Mouse (Mus musculus): ENCODE results near the gene Krt24. TPM values are rescaled to one million over a fixed set of nuclear protein-coding genes. Genes with fewer than 3 reads are reported as not detected.

Krt24 gene
- polyA plus RNA-seq, 1 experiment from 2014 or later: not detected

- Histone ChIP-seq H3K9ac (replicated peaks) (no peak overlapping the region), H3K36me3 (no peaks in the 10 kb centered on the region), H3K27ac (replicated peaks) (no peak overlapping the region), H3K4me2 (replicated peaks) (no peak overlapping the region), H3K4me1 (peaks cover 4% of the 10 kb centered on the region; the same call in 1 of the 2 replicates), H3K4me3 (no peak overlapping the region), H3K27me3 (no peaks in the 10 kb centered on the region), H3K9me3 (no peaks in the 10 kb centered on the region)
- WGBS: 49% methylated on average over 4 of the region's 4 CpGs
- no peak for ATAC-seq (replicated peaks)
Measured at GRCm38 (mm10) chr11:99283334-99283733, 1.7 kb downstream of the Krt24 start.

GRCm38 (mm10) chr11:99281116-99281515 is 3.9 kb downstream of the Krt24 start:
- H3K36me3 ChIP-seq: no peaks in the 10 kb centered on the region
- H3K27ac ChIP-seq (replicated peaks): no peak overlapping the region
- peaks cover 4% of the 10 kb centered on the region; the same call in 1 of the 2 replicates for H3K4me1 ChIP-seq
- no peaks in the 10 kb centered on the region for H3K9me3 ChIP-seq
- H3K27me3 ChIP-seq: no peaks in the 10 kb centered on the region
- WGBS: 77% methylated on average over 9 of the region's 9 CpGs
- H3K4me3 ChIP-seq: no peak overlapping the region
- no peak overlapping the region for H3K4me2 ChIP-seq (replicated peaks)
- H3K9ac ChIP-seq (replicated peaks): no peak overlapping the region
- ATAC-seq (replicated peaks): no peak

- H3K4me3 ChIP-seq: no peak overlapping the region
- WGBS: 77% methylated on average over 5 of the region's 5 CpGs
Measured at GRCm38 (mm10) chr11:99279986-99280385, 5.1 kb downstream of the Krt24 start.

GRCm38 (mm10) chr11:99276786-99277185 is 8.3 kb downstream of the Krt24 start:
- H3K9ac ChIP-seq (replicated peaks): no peak overlapping the region
- no peak overlapping the region for H3K4me3 ChIP-seq
- ATAC-seq (replicated peaks): no peak
- WGBS: 60% methylated on average over 7 of the region's 7 CpGs
- no peaks in the 10 kb centered on the region for H3K36me3 ChIP-seq
- no peak overlapping the region for H3K27ac ChIP-seq (replicated peaks)
- H3K4me1 ChIP-seq: no peaks in the 10 kb centered on the region
- no peaks in the 10 kb centered on the region for H3K9me3 ChIP-seq
- H3K27me3 ChIP-seq: no peaks in the 10 kb centered on the region
- H3K4me2 ChIP-seq (replicated peaks): no peak overlapping the region

More at GRCm38 (mm10) chr11:99279986-99280385, 5.1 kb downstream of the Krt24 start:
- Histone ChIP-seq H3K9ac (replicated peaks) (no peak overlapping the region), H3K9me3 (no peaks in the 10 kb centered on the region), H3K4me2 (replicated peaks) (no peak overlapping the region), H3K36me3 (no peaks in the 10 kb centered on the region), H3K4me1 (peaks cover 4% of the 10 kb centered on the region; the same call in 1 of the 2 replicates), H3K27ac (replicated peaks) (no peak overlapping the region), H3K27me3 (no peaks in the 10 kb centered on the region)
- no peak for ATAC-seq (replicated peaks)

GRCm38 (mm10) chr11:99275624-99276023 is 9.4 kb downstream of the Krt24 start:
- ATAC-seq (replicated peaks): no peak
- H3K27me3 ChIP-seq: no peaks in the 10 kb centered on the region
- no peak overlapping the region for H3K9ac ChIP-seq (replicated peaks)
- H3K27ac ChIP-seq (replicated peaks): no peak overlapping the region
- no peaks in the 10 kb centered on the region for H3K4me1 ChIP-seq
- WGBS: 87% methylated on average over 6 of the region's 6 CpGs
- H3K4me2 ChIP-seq (replicated peaks): no peak overlapping the region
- H3K4me3 ChIP-seq: no peak overlapping the region
- H3K36me3 ChIP-seq: no peaks in the 10 kb centered on the region
- no peaks in the 10 kb centered on the region for H3K9me3 ChIP-seq

- H3K27ac ChIP-seq (replicated peaks): no peak overlapping the region
- H3K27me3 ChIP-seq: no peaks in the 10 kb centered on the region
- H3K36me3 ChIP-seq: no peaks in the 10 kb centered on the region
- H3K4me2 ChIP-seq (replicated peaks): no peak overlapping the region
- WGBS: 86% methylated on average over 4 of the region's 4 CpGs
- no peak overlapping the region for H3K9ac ChIP-seq (replicated peaks)
- no peaks in the 10 kb centered on the region for H3K4me1 ChIP-seq
- H3K4me3 ChIP-seq: no peak overlapping the region
- H3K9me3 ChIP-seq: no peaks in the 10 kb centered on the region
- no peak for ATAC-seq (replicated peaks)
Measured at GRCm38 (mm10) chr11:99272721-99273120, 12.3 kb downstream of the Krt24 start.

GRCm38 (mm10) chr11:99269192-99269591 is 15.9 kb downstream of the Krt24 start:
- Histone ChIP-seq H3K27ac (replicated peaks) (no peak overlapping the region), H3K9ac (replicated peaks) (no peak overlapping the region), H3K36me3 (no peaks in the 10 kb centered on the region), H3K9me3 (no peaks in the 10 kb centered on the region), H3K4me2 (replicated peaks) (no peak overlapping the region), H3K27me3 (no peaks in the 10 kb centered on the region), H3K4me1 (no peaks in the 10 kb centered on the region), H3K4me3 (no peak overlapping the region)
- 89% methylated on average over 7 of the region's 7 CpGs for WGBS
- ATAC-seq (replicated peaks): no peak

- no peak overlapping the region for H3K4me3 ChIP-seq
- WGBS: 28% methylated on average over 9 of the region's 9 CpGs
- H3K9ac ChIP-seq (replicated peaks): no peak overlapping the region
- H3K27ac ChIP-seq (replicated peaks): no peak overlapping the region
- no peaks in the 10 kb centered on the region for H3K9me3 ChIP-seq
- H3K36me3 ChIP-seq: no peaks in the 10 kb centered on the region
- H3K4me1 ChIP-seq: no peaks in the 10 kb centered on the region
- H3K27me3 ChIP-seq: no peaks in the 10 kb centered on the region
- no peak for ATAC-seq (replicated peaks)
- no peak overlapping the region for H3K4me2 ChIP-seq (replicated peaks)
Measured at GRCm38 (mm10) chr11:99265796-99266195, 19.3 kb downstream of the Krt24 start.

GRCm38 (mm10) chr11:99265220-99265619 is 19.8 kb downstream of the Krt24 start:
- Histone ChIP-seq H3K4me1 (no peaks in the 10 kb centered on the region), H3K9me3 (no peaks in the 10 kb centered on the region), H3K36me3 (no peaks in the 10 kb centered on the region), H3K4me3 (no peak overlapping the region), H3K27me3 (no peaks in the 10 kb centered on the region), H3K27ac (replicated peaks) (no peak overlapping the region), H3K4me2 (replicated peaks) (no peak overlapping the region), H3K9ac (replicated peaks) (no peak overlapping the region)
- no peak for ATAC-seq (replicated peaks)
- 66% methylated on average over 9 of the region's 9 CpGs for WGBS

GRCm38 (mm10) chr11:99256213-99256612 is 28.8 kb downstream of the Krt24 start:
- Histone ChIP-seq H3K4me2 (replicated peaks) (no peak overlapping the region), H3K27ac (replicated peaks) (no peak overlapping the region), H3K4me1 (no peaks in the 10 kb centered on the region), H3K9ac (replicated peaks) (no peak overlapping the region), H3K4me3 (no peak overlapping the region), H3K9me3 (no peaks in the 10 kb centered on the region), H3K27me3 (no peaks in the 10 kb centered on the region), H3K36me3 (no peaks in the 10 kb centered on the region)
- ATAC-seq (replicated peaks): no peak
- WGBS: 83% methylated on average over 4 of the region's 4 CpGs

GRCm38 (mm10) chr11:99255316-99255715 is 29.7 kb downstream of the Krt24 start:
- 94% methylated on average over 8 of the region's 8 CpGs for WGBS
- Histone ChIP-seq H3K4me2 (replicated peaks) (no peak overlapping the region), H3K4me1 (no peaks in the 10 kb centered on the region), H3K9me3 (no peaks in the 10 kb centered on the region), H3K9ac (replicated peaks) (no peak overlapping the region), H3K4me3 (no peak overlapping the region), H3K27me3 (no peaks in the 10 kb centered on the region), H3K36me3 (no peaks in the 10 kb centered on the region), H3K27ac (replicated peaks) (no peak overlapping the region)
- ATAC-seq (replicated peaks): no peak

- Histone ChIP-seq H3K4me3 (no peak overlapping the region), H3K36me3 (no peaks in the 10 kb centered on the region), H3K27me3 (no peaks in the 10 kb centered on the region), H3K27ac (replicated peaks) (no peak overlapping the region), H3K4me2 (replicated peaks) (no peak overlapping the region), H3K4me1 (no peaks in the 10 kb centered on the region), H3K9me3 (no peaks in the 10 kb centered on the region), H3K9ac (replicated peaks) (no peak overlapping the region)
- 60% methylated on average over 2 of the region's 2 CpGs for WGBS
- ATAC-seq (replicated peaks): no peak
Measured at GRCm38 (mm10) chr11:99253893-99254292, 31.2 kb downstream of the Krt24 start.

- Histone ChIP-seq H3K27ac (replicated peaks) (no peak overlapping the region), H3K4me2 (replicated peaks) (no peak overlapping the region), H3K4me1 (no peaks in the 10 kb centered on the region), H3K36me3 (no peaks in the 10 kb centered on the region), H3K4me3 (no peak overlapping the region), H3K27me3 (no peaks in the 10 kb centered on the region), H3K9ac (replicated peaks) (no peak overlapping the region), H3K9me3 (no peaks in the 10 kb centered on the region)
- no peak for ATAC-seq (replicated peaks)
- 70% methylated on average over 8 of the region's 8 CpGs for WGBS
Measured at GRCm38 (mm10) chr11:99252671-99253070, 32.4 kb downstream of the Krt24 start.

All from forebrain, embryonic 15.5 days (tissue).